ENCODE assay signal across 8 mouse cellular contexts in genomic region chr5:130073026-130073425, GRCm38 (mm10). TPM values are rescaled to one million over a fixed set of nuclear protein-coding genes. Genes with fewer than 3 reads are reported as not detected.
DNase-seq lines count a peak whose midpoint lies in the region; ATAC-seq and TF ChIP-seq lines count a peak whose summit lies in the region.

Gene Tpst1, plus strand, starts transcription at chr5:130073326.

- H3K9me3 ChIP-seq in liver, embryonic 11.5 days (ENCODE audit: control insufficient read depth, low read length), result peaks cover 3% of the 10 kb centered on the region; the same call in 1 of the 2 replicates

- H3K27me3 ChIP-seq in liver, embryonic 11.5 days (replicated peaks; ENCODE audit: control insufficient read depth, insufficient read depth, low read length), result 0 out of 2 replicates have a peak, but pooled peaks cover 2% of the 10 kb centered on the region

- TF ChIP-seq POLR2A in brain, embryonic 14.5 days (IDR thresholded peaks at IDR 0.05; ENCODE audit: borderline replicate concordance, extremely low read depth, insufficient read depth, insufficient read length, poor library complexity, severe bottlenecking), result no peak

- H3K27ac ChIP-seq in layer of hippocampus, adult 2 months, result no peak within 1 kb of the TSS
- H3K27ac ChIP-seq in liver, embryonic 11.5 days (ENCODE audit: low read depth, low read length), result no peak within 1 kb of the TSS

- no peak for DNase-seq in layer of hippocampus, adult 2 months (ENCODE audit: low spot score in 2 of 2)
- no peak for DNase-seq in layer of hippocampus, adult 9-10 months (ENCODE audit: low spot score)
- no peak for DNase-seq in brain, embryonic 14.5 days (ENCODE audit: low read depth)
- no peak for DNase-seq in heart, postnatal 4 days
- no peak for DNase-seq in liver, embryonic 11.5 days (ENCODE audit: low spot score)
- DNase-seq in lung, postnatal 14 days, result no peak

- H3K4me2 ChIP-seq in liver, embryonic 11.5 days, result no peak within 1 kb of the TSS

- TF ChIP-seq CTCF in layer of hippocampus, adult 2 months (conservative IDR thresholded peaks at IDR 0.05), result no peak
- no peak for TF ChIP-seq CTCF in brain, embryonic 14.5 days (IDR thresholded peaks at IDR 0.05; ENCODE audit: borderline replicate concordance, extremely low read depth, insufficient read depth, insufficient read length)

- H3K36me3 ChIP-seq in liver, embryonic 11.5 days (ENCODE audit: control insufficient read depth, insufficient read depth, low read length), result no peaks in the 10 kb centered on the region

- no peak for ATAC-seq in liver, embryonic 11.5 days (replicated peaks; ENCODE audit: low FRiP score)
- no peak for ATAC-seq in granulocyte monocyte progenitor cell, adult 5-6 weeks (replicated peaks; ENCODE audit: poor library complexity, severe bottlenecking)
- ATAC-seq in erythroid progenitor cell, adult 5-6 weeks (replicated peaks; ENCODE audit: low FRiP score, poor library complexity, severe bottlenecking), result no peak

- H3K4me3 ChIP-seq in layer of hippocampus, adult 2 months, result no peak within 1 kb of the TSS
- H3K4me3 ChIP-seq in liver, embryonic 11.5 days (ENCODE audit: low read depth, low read length), result no peak within 1 kb of the TSS

- 83% methylated on average over 6 of the region's 6 CpGs for WGBS in liver, embryonic 11.5 days

- H3K4me1 ChIP-seq in liver, embryonic 11.5 days (replicated peaks; ENCODE audit: control insufficient read depth, insufficient read depth, low read length), result peaks cover 4% of the 10 kb centered on the region

- H3K9ac ChIP-seq in liver, embryonic 11.5 days (ENCODE audit: low read depth, low read length), result no peak within 1 kb of the TSS

RNA-seq across cellular contexts. Expression of gene Tpst1, which starts in this region (rescaled TPM):
- total RNA-seq in layer of hippocampus, adult 2 months (2021), result 10 to 100 TPM; 48.7 to 49.1 TPM
- polyA plus RNA-seq in brain, embryonic 14.5 days (2012; rRNA removed), result 27.3 and 32.9 TPM in 2 replicates
- total RNA-seq in heart, postnatal 4 days (2021), result 10 to 100 TPM; 15.7 to 16.9 TPM
- polyA plus RNA-seq in liver, embryonic 11.5 days (2014; fragmentation: Nextera tagmentation; extraction: Ambion mirVana), result 54.0 and 58.2 TPM in 2 replicates
- total RNA-seq in granulocyte monocyte progenitor cell, adult 5-6 weeks (2014; fragmentation: Nextera tagmentation), result 16.0 and 17.3 TPM in 2 replicates
- total RNA-seq in granulocyte monocyte progenitor cell, adult 5-6 weeks (2017), result 3.4 and 7.5 TPM in 2 replicates
- 5.0 and 11.7 TPM in 2 replicates for total RNA-seq in erythroid progenitor cell, adult 5-6 weeks (2015; ENCODE audit: low replicate concordance)
- total RNA-seq in erythroid progenitor cell, adult 5-6 weeks (2017; ENCODE audit: low replicate concordance), result 4.5 and 9.1 TPM in 2 replicates
